In genomic region chr8:47046340-47046739, GRCm38 (mm10) we compare ENCODE assay signal across 22 mouse cellular contexts. TPM values are rescaled to one million over a fixed set of nuclear protein-coding genes. Genes with fewer than 3 reads are reported as not detected.
"Had no signal": no experiment of that assay in that cellular context is flagged by ENCODE, and none has a peak within 500 bp of the region (broad histone marks: within the 10 kb centered on the region; RNA-seq: fewer than 3 reads in every experiment).

No protein-coding gene starts in this region.

- H3K4me2 ChIP-seq: lung, embryonic 15.5 days; midbrain, embryonic 11.5 days; midbrain, embryonic 13.5 days; midbrain, embryonic 15.5 days; neural tube, embryonic 12.5 days; stomach, embryonic 15.5 days had no signal

- H3K27me3 ChIP-seq: lung, embryonic 15.5 days; megakaryocyte, embryonic 14.5 days; midbrain, embryonic 13.5 days; midbrain, embryonic 15.5 days; neural tube, embryonic 12.5 days; stomach, embryonic 15.5 days had no signal

- H3K9ac ChIP-seq: liver, embryonic 14.5 days; lung, embryonic 15.5 days; midbrain, embryonic 13.5 days; midbrain, embryonic 15.5 days; neural tube, embryonic 12.5 days; stomach, embryonic 15.5 days had no signal

- H3K36me3 ChIP-seq: lung, embryonic 15.5 days; midbrain, embryonic 13.5 days; midbrain, embryonic 15.5 days; neural tube, embryonic 12.5 days; stomach, embryonic 15.5 days had no signal

- ATAC-seq: midbrain, embryonic 13.5 days; midbrain, embryonic 15.5 days had no signal

- H3K9me3 ChIP-seq: lung, embryonic 15.5 days; megakaryocyte, embryonic 14.5 days; midbrain, embryonic 15.5 days; stomach, embryonic 15.5 days had no signal

- DNase-seq: lung, adult 2 months; lung, postnatal 10 days; retina, postnatal 1 day; right cerebral cortex, adult 18-20 months; right cerebral cortex, postnatal 25 days; right cerebral cortex, postnatal 4 days; spleen, adult 18-20 months; thymus, adult 2 months; thymus, postnatal 25 days; thymus, postnatal 4 days had no signal

- H3K4me3 ChIP-seq: lung, embryonic 15.5 days; megakaryocyte, embryonic 14.5 days; midbrain, embryonic 13.5 days; midbrain, embryonic 15.5 days; neural tube, embryonic 12.5 days; stomach, embryonic 15.5 days had no signal

- H3K4me1 ChIP-seq: megakaryocyte, embryonic 14.5 days; midbrain, embryonic 13.5 days; midbrain, embryonic 15.5 days; neural tube, embryonic 12.5 days; stomach, embryonic 15.5 days had no signal

- H3K27ac ChIP-seq: liver, embryonic 14.5 days; lung, embryonic 15.5 days; macrophage; midbrain, embryonic 13.5 days; midbrain, embryonic 15.5 days; neural tube, embryonic 12.5 days; stomach, embryonic 15.5 days; stomach, postnatal 0 days had no signal

RNA-seq across cellular contexts. Expression of gene Enpp6, which starts 59.7 kb away (rescaled TPM):
- total RNA-seq: megakaryocyte progenitor cell, adult 5-6 weeks; monocyte, adult 5-6 weeks had no signal
- polyA plus RNA-seq: midbrain, embryonic 15.5 days had no signal
